Mouse (Mus musculus) embryonic facial prominence, embryonic 15.5 days (tissue): ENCODE measurements at regions not wholly inside any gene's neighbourhood (a gene's known extent, or its start where the extent isn't known, plus 50 kb on each side); places are given as distances from the start of the nearest gene placed in this dataset.

Experiments
- ATAC-seq: fragments of 200-750 bp; cut with Nextera tagmentation; 2 replicates; pipeline ENCODE4 v1.8.0; 2017; ENCODE audit warnings: low read depth, moderate TSS enrichment; ENCODE audit not compliant: insufficient number of reproducible peaks, low FRiP score, low TSS enrichment
- H3K27ac ChIP-seq: fragments of 300-500 bp; sonication (generic); replicated peaks from 2 replicates; pipeline ENCODE4 v1.5.1; 2015; ENCODE audit warnings: mild to moderate bottlenecking, inconsistent platforms
- H3K27me3 ChIP-seq: fragments of 300-500 bp; sonication (generic); 2 replicates; pipeline ENCODE4 v1.6.1; 2015; ENCODE audit warnings: inconsistent platforms
- H3K36me3 ChIP-seq: fragments of 300-500 bp; sonication (generic); 2 replicates; pipeline ENCODE4 v1.6.1; 2015; ENCODE audit warnings: mild to moderate bottlenecking, inconsistent platforms
- H3K4me1 ChIP-seq: fragments of 300-500 bp; sonication (generic); 2 replicates; pipeline ENCODE4 v1.6.1; 2015; ENCODE audit warnings: inconsistent platforms
- H3K4me2 ChIP-seq: fragments of 300-500 bp; sonication (generic); replicated peaks from 2 replicates; pipeline ENCODE4 v1.6.1; 2015; ENCODE audit warnings: mild to moderate bottlenecking, inconsistent platforms
- H3K4me3 ChIP-seq: fragments of 300-500 bp; sonication (generic); replicated peaks from 2 replicates; pipeline ENCODE4 v1.5.1; 2015; ENCODE audit warnings: mild to moderate bottlenecking, inconsistent platforms
- H3K9ac ChIP-seq: fragments of 300-500 bp; sonication (generic); 2 replicates; pipeline ENCODE4 v1.6.1; 2015; ENCODE audit warnings: inconsistent platforms
- H3K9me3 ChIP-seq: fragments of 300-500 bp; sonication (generic); replicated peaks from 2 replicates; pipeline ENCODE4 v1.6.1; 2016; ENCODE audit warnings: inconsistent platforms
- WGBS: fragments of 180-500 bp; shearing (Covaris S2); methylation state at CpG from one replicate; pipeline ENCODE4 v1.1.7; 2015; 5-methylcytosine and 5-hydroxymethylcytosine counted together

DNA sequence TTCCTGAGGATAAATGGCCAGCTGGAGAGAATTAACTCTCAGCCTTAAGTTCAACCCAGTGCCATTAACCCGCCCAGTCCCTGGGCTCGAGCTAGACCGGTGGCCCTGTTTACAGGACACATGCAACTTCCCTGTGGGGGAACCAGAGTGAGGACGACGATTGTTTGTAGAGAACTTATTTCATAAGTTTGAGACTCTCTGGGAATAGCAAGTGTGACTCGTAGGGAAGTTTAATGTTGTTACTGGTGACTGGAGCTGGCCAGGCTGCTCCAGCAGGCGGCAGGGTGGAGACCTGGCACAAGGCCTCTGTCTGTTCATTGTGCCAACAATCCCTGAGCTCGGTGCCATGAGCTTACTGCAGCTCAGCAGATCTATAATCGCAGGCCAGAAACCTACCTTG lies 104.3 kb upstream of the Prickle1 start:
- peaks cover 23% of the 10 kb centered on the region for H3K4me1 ChIP-seq
- H3K9ac ChIP-seq = no peak overlapping the region
- H3K9me3 ChIP-seq = no peaks in the 10 kb centered on the region
- H3K4me3 ChIP-seq = no peak overlapping the region
- no peak overlapping the region for H3K4me2 ChIP-seq
- H3K27me3 ChIP-seq = no peaks in the 10 kb centered on the region
- no peaks in the 10 kb centered on the region for H3K36me3 ChIP-seq
- WGBS = 31% methylated on average over 9 of the region's 9 CpGs
- ATAC-seq = no peak
- H3K27ac ChIP-seq = peak overlapping the region; percentile 63; the same call in 1 of the 2 replicates

DNA sequence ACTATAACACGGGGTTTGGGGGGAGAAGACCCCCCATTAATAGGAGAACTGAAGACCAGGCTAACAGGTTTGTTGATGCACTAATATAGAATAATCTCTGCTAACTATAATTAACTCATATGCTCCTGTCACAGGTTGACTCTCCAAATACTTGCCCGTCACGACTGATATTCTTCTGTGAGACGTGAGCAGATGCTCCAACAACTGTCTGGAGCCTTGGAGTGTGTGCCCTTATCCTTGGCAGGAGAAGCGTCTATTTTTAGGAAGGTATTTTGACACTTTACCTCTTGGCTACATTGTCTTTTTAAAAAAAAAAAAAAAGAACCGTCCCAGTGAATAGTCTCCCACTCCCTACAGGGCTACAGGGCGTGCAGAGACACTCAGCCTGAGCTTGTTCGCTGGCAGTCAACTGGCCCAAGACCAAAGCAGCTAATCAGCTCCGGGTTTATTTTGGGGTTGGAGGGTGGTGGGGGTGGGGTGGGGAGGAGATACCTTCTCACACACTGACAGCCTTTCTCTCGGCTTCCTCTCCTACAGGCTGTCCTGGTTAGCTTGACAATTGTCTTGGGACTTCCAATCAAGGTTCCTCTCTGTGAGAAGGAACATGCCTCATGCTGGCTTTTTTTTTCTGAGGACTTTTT lies 102.6 kb upstream of the Prickle1 start:
- H3K27me3 ChIP-seq = no peaks in the 10 kb centered on the region
- peak overlapping the region; percentile 35; the same call in 1 of the 2 replicates for H3K27ac ChIP-seq
- no peaks in the 10 kb centered on the region for H3K36me3 ChIP-seq
- no peaks in the 10 kb centered on the region for H3K9me3 ChIP-seq
- WGBS = 17% methylated on average over 10 of the region's 10 CpGs
- H3K9ac ChIP-seq = no peak overlapping the region
- peak overlapping the region; percentile 32 for H3K4me2 ChIP-seq
- ATAC-seq = peak; percentile 63
- H3K4me3 ChIP-seq = no peak overlapping the region
- peaks cover 23% of the 10 kb centered on the region for H3K4me1 ChIP-seq

DNA sequence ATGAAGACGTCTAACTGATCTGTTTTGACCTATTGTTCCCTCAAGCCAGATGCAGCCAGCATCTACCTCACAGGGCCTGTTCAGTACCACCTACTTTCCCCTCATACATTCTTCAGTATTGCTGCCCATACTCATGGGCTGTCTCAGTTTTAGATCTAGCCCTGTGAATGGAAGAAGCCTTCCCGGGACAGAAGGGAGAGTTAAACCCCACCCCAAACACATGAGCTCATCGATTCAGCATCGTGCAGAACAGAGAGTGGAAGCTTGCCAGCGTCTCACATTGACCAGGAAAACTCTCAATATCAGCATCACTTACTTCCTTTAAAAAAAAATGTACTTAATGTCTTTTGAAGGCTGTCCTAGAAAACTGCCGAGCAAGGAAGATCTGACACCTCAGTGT lies 95.0 kb upstream of the Prickle1 start:
- Histone ChIP-seq H3K4me3 (no peak overlapping the region), H3K27me3 (no peaks in the 10 kb centered on the region), H3K9ac (no peak overlapping the region), H3K4me2 (no peak overlapping the region), H3K27ac (no peak overlapping the region), H3K4me1 (no peaks in the 10 kb centered on the region), H3K36me3 (no peaks in the 10 kb centered on the region), H3K9me3 (no peaks in the 10 kb centered on the region)
- ATAC-seq = no peak
- WGBS = 45% methylated on average over 6 of the region's 6 CpGs

DNA sequence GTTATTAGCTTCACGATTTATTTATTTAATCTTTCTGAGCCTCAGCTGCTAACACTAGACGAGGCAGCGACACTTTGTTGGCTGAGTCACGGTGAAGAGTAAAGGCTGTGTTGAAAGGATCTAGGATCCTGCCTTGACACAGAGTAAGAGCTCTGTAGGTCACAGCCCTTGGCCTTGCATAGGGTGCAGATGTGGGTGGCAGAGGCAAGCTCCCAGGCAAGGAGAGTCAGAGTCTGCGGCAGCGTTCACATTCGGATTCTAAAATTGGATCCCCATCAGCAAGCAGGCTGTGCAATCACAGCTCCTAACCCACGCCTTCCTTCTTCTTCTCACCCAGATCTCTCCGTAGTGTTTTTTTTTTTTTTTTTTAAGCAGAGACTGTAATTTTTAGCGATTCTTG lies 94.3 kb upstream of the Prickle1 start:
- H3K27me3 ChIP-seq = no peaks in the 10 kb centered on the region
- no peaks in the 10 kb centered on the region for H3K9me3 ChIP-seq
- H3K36me3 ChIP-seq = no peaks in the 10 kb centered on the region
- H3K4me1 ChIP-seq = no peaks in the 10 kb centered on the region
- H3K4me2 ChIP-seq = no peak overlapping the region
- no peak overlapping the region for H3K4me3 ChIP-seq
- H3K27ac ChIP-seq = no peak overlapping the region
- 83% methylated on average over 10 of the region's 10 CpGs for WGBS
- ATAC-seq = no peak
- no peak overlapping the region for H3K9ac ChIP-seq

DNA sequence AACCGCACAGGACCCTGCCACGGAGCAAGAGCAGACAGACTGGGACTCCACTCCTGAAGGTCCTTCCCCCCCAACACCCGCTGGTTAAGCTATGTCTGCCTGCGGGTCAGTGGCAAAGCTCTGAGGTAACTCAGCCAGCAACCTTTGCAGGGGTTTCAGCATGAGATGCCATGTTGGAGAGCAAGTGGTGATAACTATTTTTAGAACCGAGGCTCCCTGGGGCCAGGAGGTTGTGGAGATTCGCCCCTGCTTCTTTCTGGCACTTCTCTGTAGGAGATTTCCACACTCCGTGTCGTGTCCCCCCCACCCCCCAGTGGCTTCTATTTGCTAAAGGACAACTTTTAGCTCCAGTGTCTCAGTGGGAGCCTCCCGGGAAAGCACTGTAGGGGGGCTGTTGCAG lies 90.7 kb upstream of the Prickle1 start:
- H3K4me1 ChIP-seq = 0 out of 2 replicates have a peak, but pooled peaks cover 4% of the 10 kb centered on the region
- H3K4me3 ChIP-seq = no peak overlapping the region
- H3K27ac ChIP-seq = no peak overlapping the region
- WGBS = 48% methylated on average over 9 of the region's 9 CpGs
- H3K9me3 ChIP-seq = no peaks in the 10 kb centered on the region
- H3K4me2 ChIP-seq = no peak overlapping the region
- H3K36me3 ChIP-seq = no peaks in the 10 kb centered on the region
- ATAC-seq = no peak
- H3K9ac ChIP-seq = no peak overlapping the region
- no peaks in the 10 kb centered on the region for H3K27me3 ChIP-seq

DNA sequence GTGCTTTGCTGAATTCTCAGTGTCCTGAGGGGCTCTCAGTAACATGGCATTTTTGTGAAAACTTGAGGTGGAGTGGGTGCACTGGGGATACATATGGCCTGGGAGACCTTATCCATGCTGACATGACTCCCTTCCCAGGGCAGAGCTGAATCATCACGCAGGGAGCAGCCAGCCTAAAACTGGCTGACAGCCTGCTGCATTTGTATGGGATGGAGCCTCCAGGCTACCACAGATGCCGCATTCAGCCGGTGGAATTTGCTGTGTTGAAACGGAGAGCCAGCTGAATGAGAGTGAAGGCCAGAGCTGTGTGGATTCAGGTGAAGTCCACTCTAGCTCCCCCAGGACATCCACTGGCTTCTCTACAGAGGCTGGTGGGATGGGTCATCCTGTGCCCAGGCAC lies 85.9 kb upstream of the Prickle1 start:
- Histone ChIP-seq H3K4me1 (0 out of 2 replicates have a peak, but pooled peaks cover 4% of the 10 kb centered on the region), H3K4me2 (no peak overlapping the region), H3K27me3 (no peaks in the 10 kb centered on the region), H3K36me3 (no peaks in the 10 kb centered on the region), H3K27ac (no peak overlapping the region), H3K9ac (no peak overlapping the region), H3K4me3 (no peak overlapping the region), H3K9me3 (no peaks in the 10 kb centered on the region)
- ATAC-seq = no peak
- 47% methylated on average over 4 of the region's 4 CpGs for WGBS

DNA sequence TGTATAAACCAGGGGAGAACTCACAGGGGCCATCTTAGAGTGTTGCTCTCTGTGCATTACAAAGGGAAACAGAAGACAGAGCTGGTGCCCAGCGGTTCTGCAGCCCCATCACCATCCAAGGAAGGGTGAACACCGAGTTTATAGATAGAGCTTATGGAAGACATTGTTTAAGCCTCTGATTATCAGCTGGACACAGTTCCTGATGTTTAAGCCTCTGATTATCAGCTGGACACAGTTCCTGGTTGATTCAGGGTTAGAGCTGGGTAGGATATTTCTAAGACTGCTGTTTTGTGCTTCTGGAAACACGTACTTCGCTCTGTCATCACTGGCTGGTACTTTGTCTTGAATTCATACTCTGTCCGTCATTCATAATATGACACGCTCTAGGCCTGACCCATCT lies 79.9 kb upstream of the Prickle1 start:
- Histone ChIP-seq H3K9me3 (no peaks in the 10 kb centered on the region), H3K9ac (no peak overlapping the region), H3K27me3 (no peaks in the 10 kb centered on the region), H3K36me3 (no peaks in the 10 kb centered on the region), H3K4me3 (no peak overlapping the region), H3K27ac (no peak overlapping the region), H3K4me2 (no peak overlapping the region), H3K4me1 (no peaks in the 10 kb centered on the region)
- 96% methylated on average over 6 of the region's 6 CpGs for WGBS
- no peak for ATAC-seq

DNA sequence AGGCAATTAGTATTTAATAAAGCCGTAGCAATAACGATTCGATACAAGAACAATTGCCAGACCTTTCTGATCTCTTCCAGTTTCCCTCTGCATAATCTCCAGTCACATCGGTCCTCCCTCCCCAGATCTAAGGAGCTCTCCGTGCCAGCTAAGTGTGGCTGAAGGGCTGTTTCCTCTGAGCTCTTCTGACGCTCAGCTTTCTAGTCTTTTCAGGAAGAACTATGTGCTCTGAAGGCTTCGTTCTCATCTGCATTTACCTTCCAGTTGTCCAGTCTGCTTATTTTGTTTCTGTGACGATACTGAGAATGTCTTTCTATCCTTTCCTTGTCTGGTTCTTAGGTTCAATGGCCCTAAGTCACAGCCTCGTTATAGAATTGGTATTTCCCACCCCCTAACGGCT lies 78.3 kb upstream of the Prickle1 start:
- H3K9ac ChIP-seq = no peak overlapping the region
- WGBS = 63% methylated on average over 10 of the region's 10 CpGs

DNA sequence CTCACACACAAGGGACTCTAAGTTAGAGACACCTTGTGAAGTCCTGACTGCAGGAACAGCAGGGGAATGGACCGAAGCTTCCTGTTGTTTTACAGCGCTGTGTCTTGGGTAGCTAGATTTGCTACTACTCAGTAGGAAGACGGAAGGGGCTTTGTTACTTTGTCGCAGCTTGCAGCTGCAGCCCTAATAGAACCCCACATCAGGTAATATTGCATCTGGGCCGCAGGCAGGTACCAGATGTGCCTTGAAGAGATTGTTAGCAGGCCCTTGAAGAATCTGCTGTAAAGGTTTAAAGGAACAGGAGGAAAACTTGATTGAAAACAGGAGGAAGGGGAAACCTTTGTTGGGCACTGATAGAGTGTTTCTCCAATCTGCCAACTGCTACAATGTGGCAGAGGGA lies 68.2 kb upstream of the Prickle1 start:
- no peaks in the 10 kb centered on the region for H3K36me3 ChIP-seq
- no peak overlapping the region for H3K4me2 ChIP-seq
- no peaks in the 10 kb centered on the region for H3K27me3 ChIP-seq
- 52% methylated on average over 5 of the region's 5 CpGs for WGBS
- H3K9ac ChIP-seq = no peak overlapping the region
- H3K27ac ChIP-seq = no peak overlapping the region
- ATAC-seq = no peak
- no peaks in the 10 kb centered on the region for H3K9me3 ChIP-seq
- H3K4me3 ChIP-seq = no peak overlapping the region
- peaks cover 8% of the 10 kb centered on the region; the same call in 1 of the 2 replicates for H3K4me1 ChIP-seq

More for the DNA sequence above, 78.3 kb upstream of the Prickle1 start:
- H3K27me3 ChIP-seq = no peaks in the 10 kb centered on the region
- ATAC-seq = no peak
- no peaks in the 10 kb centered on the region for H3K4me1 ChIP-seq
- H3K27ac ChIP-seq = no peak overlapping the region
- no peaks in the 10 kb centered on the region for H3K36me3 ChIP-seq
- no peak overlapping the region for H3K4me3 ChIP-seq
- no peaks in the 10 kb centered on the region for H3K9me3 ChIP-seq
- no peak overlapping the region for H3K4me2 ChIP-seq

DNA sequence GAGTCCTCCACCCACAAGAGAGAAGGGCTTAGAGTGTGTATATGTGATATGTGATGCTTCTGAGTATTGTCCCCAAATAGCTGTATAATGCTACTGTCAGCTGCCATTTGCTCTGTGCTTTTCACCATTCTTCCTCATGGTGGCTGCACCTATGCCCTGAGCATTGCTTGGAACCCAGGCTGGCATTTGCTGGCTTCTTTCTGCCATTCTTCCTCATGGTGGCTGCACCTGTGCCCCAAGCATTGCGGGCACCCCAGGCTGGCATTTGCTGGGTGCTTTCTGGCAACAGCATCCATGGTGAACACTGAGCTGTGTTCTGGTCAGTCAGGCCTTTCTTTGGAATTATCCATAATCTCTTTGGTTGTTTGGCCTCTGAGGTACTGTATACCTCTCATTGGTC lies 66.9 kb upstream of the Prickle1 start:
- Histone ChIP-seq H3K9ac (no peak overlapping the region), H3K4me3 (no peak overlapping the region), H3K9me3 (no peaks in the 10 kb centered on the region), H3K27me3 (no peaks in the 10 kb centered on the region), H3K4me2 (no peak overlapping the region), H3K27ac (no peak overlapping the region), H3K36me3 (no peaks in the 10 kb centered on the region), H3K4me1 (peaks cover 14% of the 10 kb centered on the region; the same call in 1 of the 2 replicates)
- 93% methylated on average over 1 of the region's 1 CpGs for WGBS
- no peak for ATAC-seq

DNA sequence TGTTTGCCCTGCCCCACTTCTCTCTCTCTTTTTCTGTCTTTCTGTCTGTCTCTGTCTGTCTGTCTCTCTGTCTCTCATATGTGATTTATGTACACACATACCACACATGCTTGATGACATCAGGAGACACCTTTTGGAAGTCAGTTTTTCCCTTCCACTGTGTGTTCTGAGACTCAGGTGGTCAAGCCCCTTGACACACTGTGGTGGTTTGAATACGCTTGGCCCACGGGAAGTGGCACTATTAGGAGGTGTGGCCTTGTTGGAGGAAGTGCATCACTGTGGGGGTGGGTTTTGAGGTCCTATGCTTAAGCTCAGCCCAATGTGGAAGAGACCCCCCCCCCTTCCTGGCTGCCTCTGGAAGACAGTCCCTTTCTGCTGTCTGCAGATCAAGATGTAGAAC lies 66.1 kb upstream of the Prickle1 start:
- Histone ChIP-seq H3K9ac (no peak overlapping the region), H3K9me3 (no peaks in the 10 kb centered on the region), H3K4me1 (peaks cover 20% of the 10 kb centered on the region), H3K27ac (no peak overlapping the region), H3K4me3 (no peak overlapping the region), H3K27me3 (no peaks in the 10 kb centered on the region), H3K36me3 (no peaks in the 10 kb centered on the region), H3K4me2 (no peak overlapping the region)
- no peak for ATAC-seq
- 91% methylated on average over 2 of the region's 2 CpGs for WGBS

DNA sequence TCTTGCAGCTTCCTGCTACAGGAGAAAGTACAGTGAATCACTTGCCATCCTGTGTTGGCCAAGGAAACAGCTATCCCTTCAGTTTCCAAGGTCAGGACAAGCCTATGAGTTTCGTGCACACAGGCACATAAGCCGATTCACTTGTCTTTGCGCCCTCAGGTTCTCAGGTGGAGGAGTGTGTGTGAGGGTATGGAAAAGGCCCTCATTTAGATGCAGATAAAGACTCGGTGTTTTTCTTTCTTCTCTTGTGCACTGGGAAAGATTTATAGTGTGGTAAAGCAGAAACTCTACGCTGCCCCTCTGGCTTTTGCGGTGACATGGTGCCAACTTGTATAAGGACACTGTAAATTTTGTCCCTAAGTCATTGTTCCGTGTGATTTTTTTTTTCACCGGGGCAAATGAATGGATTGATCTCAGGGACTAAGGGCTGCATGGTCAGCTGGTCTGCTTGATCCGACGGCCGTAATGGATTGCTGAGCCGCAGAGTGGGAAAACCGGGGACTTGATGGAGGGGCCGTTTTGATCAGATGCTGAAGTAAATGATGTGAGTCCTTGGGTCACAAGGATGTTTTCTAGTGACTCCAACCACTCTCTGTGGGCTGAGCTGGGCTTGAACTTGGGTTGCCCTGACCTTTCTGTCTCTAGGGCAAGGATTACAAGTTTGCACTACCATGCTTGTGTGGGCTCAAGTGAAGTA lies 65.4 kb upstream of the Prickle1 start:
- WGBS = 92% methylated on average over 14 of the region's 14 CpGs
- H3K27me3 ChIP-seq = no peaks in the 10 kb centered on the region
- H3K4me1 ChIP-seq = peaks cover 27% of the 10 kb centered on the region
- H3K9ac ChIP-seq = no peak overlapping the region
- no peak overlapping the region for H3K4me3 ChIP-seq
- no peak overlapping the region for H3K27ac ChIP-seq
- no peak for ATAC-seq
- no peaks in the 10 kb centered on the region for H3K36me3 ChIP-seq
- no peaks in the 10 kb centered on the region for H3K9me3 ChIP-seq
- no peak overlapping the region for H3K4me2 ChIP-seq
